Mouse (Mus musculus) intestine, embryonic 14.5 days (tissue): Measurements from ENCODE around the gene Zfp687. TPM values are rescaled to one million over a fixed set of nuclear protein-coding genes. Genes with fewer than 3 reads are reported as not detected.
A peak's percentile ranks its signal among the peaks of the same experiment; 100 is the strongest.
"Not testable (repeated sequence)": the region's sequence is repeated elsewhere in the genome, so short reads cannot be mapped to it uniquely, and the experiment has no call there.

Source experiments
- ATAC-seq: fragments of 200-750 bp; cut with Nextera tagmentation; replicated peaks from 2 replicates; pipeline ENCODE4 v1.8.0; 2017; ENCODE audit warnings: low read depth, moderate number of reproducible peaks, moderate TSS enrichment, moderate library complexity; ENCODE audit not compliant: low FRiP score, low TSS enrichment
- DNase-seq: peaks from one replicate; pipeline ENCODE4 v3.0.0-alpha.2; 2018; ENCODE audit warnings: low spot score
- H3K27ac ChIP-seq: fragments of 300-500 bp; sonication (generic); 2 replicates; pipeline ENCODE4 v1.5.1; 2014; ENCODE audit warnings: low read depth, mild to moderate bottlenecking, control low read depth
- H3K27me3 ChIP-seq: fragments of 300-500 bp; sonication (generic); replicated peaks from 2 replicates; pipeline ENCODE4 v1.6.1; 2014; ENCODE audit warnings: low read length, control low read depth; ENCODE audit not compliant: control insufficient read depth, insufficient read depth
- H3K36me3 ChIP-seq: fragments of 300-500 bp; sonication (generic); 2 replicates; pipeline ENCODE4 v1.6.1; 2014; ENCODE audit warnings: low read length, control low read depth; ENCODE audit not compliant: control insufficient read depth, insufficient read depth
- H3K4me1 ChIP-seq: fragments of 300-500 bp; sonication (generic); replicated peaks from 2 replicates; pipeline ENCODE4 v1.6.1; 2014; ENCODE audit warnings: low read length, control low read depth, mixed read lengths; ENCODE audit not compliant: control insufficient read depth, insufficient read depth
- H3K4me2 ChIP-seq: fragments of 300-500 bp; sonication (generic); 2 replicates; pipeline ENCODE4 v1.6.1; 2014; ENCODE audit warnings: low read length
- H3K4me3 ChIP-seq: fragments of 300-500 bp; sonication (generic); 2 replicates; pipeline ENCODE4 v1.5.1; 2014; ENCODE audit warnings: low read depth, low read length, control low read depth, mixed read lengths
- H3K9ac ChIP-seq: fragments of 300-500 bp; sonication (generic); 2 replicates; pipeline ENCODE4 v1.6.1; 2014; ENCODE audit warnings: mild to moderate bottlenecking, low read length
- H3K9me3 ChIP-seq: fragments of 300-500 bp; sonication (generic); 2 replicates; pipeline ENCODE4 v1.6.1; 2016; ENCODE audit warnings: low read length, control low read depth; ENCODE audit not compliant: control insufficient read depth
- WGBS: fragments of 180-500 bp; shearing (Covaris S2); extraction: QIAGEN DNeasy Blood & Tissue Kit; methylation state at CpG from one replicate; pipeline ENCODE4 v1.1.7; 2014; 5-methylcytosine and 5-hydroxymethylcytosine counted together
- polyA plus RNA-seq: library from polyadenylated mRNA; unstranded; fragments of >200 nt; fragmentation: Nextera tagmentation; extraction: Ambion mirVana; gene quantifications from 2 replicates; pipeline ENCODE4 v1.2.1, GENCODE M21; 2014

The Zfp687 gene
- polyA plus RNA-seq, 1 experiment from 2014 or later = 27.8 TPM

DNA sequence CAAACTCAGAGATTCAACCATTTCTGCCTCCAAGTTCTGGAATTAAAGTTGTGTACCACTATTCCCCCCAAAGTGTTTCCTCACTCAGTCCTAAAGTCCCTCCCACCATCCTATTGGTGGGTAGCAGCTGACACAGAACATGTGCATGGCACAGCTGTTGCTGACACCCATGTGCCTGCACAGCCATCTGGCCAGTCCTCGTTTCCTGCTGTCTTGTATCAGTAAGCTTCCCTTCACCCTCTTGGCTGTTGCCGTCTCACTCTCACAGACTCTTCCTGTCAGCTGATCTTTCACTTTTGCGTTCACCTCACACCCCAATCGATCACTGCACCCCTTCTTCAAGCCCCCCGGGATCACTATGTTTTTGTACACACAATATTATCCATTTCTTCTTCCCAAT is 12.5 kb upstream of the Zfp687 start:
- WGBS = 36% methylated on average over 5 of the region's 5 CpGs
- Histone ChIP-seq H3K4me3 (no peak overlapping the region), H3K4me2 (no peak overlapping the region), H3K9ac (no peak overlapping the region), H3K27ac (peak overlapping the region; percentile 34; the same call in 1 of the 2 replicates), H3K4me1 (peaks cover 16% of the 10 kb centered on the region), H3K27me3 (no peaks in the 10 kb centered on the region), H3K9me3 (no peaks in the 10 kb centered on the region), H3K36me3 (peaks cover 27% of the 10 kb centered on the region)
- no peak for ATAC-seq
- no peak for DNase-seq

DNA sequence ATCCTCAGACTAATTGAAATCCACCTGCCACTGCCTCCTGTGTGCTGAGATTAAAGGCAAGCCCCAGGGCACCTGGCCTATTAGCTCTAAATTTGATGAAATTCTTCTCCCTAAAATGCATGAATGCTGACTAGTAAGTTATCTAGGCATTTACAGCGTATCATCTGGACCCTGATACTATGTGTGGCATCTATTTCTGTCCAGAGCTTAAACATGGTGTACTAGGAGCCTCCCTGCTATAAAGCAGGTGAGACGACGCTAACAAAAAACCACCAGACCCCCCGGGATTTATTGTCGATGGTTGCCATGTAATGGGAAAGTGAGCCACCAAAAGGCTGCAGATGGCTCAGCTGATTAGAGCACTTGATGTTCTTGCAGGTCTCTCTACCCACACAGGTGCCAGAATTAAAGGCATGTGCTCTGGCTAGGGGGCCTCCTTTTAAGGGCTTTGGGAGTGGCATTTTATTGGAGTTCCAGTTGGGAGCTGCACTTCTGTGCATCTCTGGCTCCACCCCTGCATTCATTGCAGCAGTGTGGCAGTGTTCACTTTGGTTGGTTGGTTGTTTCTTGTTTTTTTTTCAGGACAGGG is 11.9 kb upstream of the Zfp687 start:
- peaks cover 22% of the 10 kb centered on the region for H3K36me3 ChIP-seq
- no peak overlapping the region for H3K4me3 ChIP-seq
- peaks cover 16% of the 10 kb centered on the region for H3K4me1 ChIP-seq
- H3K9me3 ChIP-seq = no peaks in the 10 kb centered on the region
- no peak overlapping the region for H3K4me2 ChIP-seq
- no peaks in the 10 kb centered on the region for H3K27me3 ChIP-seq
- no peak overlapping the region for H3K9ac ChIP-seq
- no peak for DNase-seq
- peak overlapping the region; percentile 34; the same call in 1 of the 2 replicates for H3K27ac ChIP-seq
- no peak for ATAC-seq
- 43% methylated on average over 5 of the region's 5 CpGs for WGBS

DNA sequence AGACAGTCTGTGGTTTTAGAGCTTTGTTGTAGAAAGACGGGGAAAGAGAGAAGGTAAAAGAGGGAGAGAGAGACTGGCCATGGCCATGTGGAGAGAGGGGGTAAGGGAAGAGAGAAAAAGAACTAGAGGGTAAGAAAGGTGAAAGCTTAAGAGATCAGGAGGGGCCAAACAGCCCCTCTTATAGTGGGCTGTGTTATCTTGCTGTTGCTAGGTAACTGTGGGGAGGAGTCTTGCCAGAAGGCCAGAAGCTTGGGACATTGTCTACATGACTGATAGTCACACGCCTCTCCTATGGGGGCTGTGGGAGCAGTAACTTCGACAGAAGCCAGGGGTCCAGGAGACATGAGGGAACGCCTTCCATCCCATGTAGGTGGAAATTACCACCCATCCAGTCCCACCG is 10.0 kb upstream of the Zfp687 start:
- Histone ChIP-seq H3K4me2 (0 out of 2 replicates have a peak overlapping the region, but pooled peaks have one; percentile 28), H3K4me1 (peaks cover 16% of the 10 kb centered on the region), H3K27me3 (no peaks in the 10 kb centered on the region), H3K9ac (no peak overlapping the region), H3K36me3 (peaks cover 3% of the 10 kb centered on the region), H3K4me3 (no peak overlapping the region), H3K27ac (no peak overlapping the region), H3K9me3 (no peaks in the 10 kb centered on the region)
- 0 out of 2 replicates have a peak, but pooled peaks have one; percentile 3 for ATAC-seq
- WGBS = 28% methylated on average over 5 of the region's 5 CpGs
- DNase-seq = no peak

DNA sequence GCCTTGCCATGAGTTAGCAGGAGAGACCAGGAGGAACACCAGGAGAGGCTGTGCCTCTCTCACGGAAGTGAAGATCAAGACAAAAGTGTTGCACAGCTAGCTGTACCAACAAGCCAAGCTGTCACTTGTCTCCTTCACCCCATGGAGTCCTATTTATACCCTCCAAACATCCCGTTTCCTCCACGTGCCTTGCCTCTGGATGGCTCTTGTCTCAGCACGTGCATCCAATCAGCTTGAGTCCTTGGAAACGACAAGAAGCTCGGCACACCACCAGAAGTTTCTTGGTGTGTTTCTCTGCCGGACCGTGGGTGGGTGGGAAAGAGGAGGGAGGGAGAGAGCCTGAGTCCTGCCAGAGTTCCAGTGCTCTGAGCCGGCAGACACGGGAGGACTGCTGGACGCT is 9.3 kb upstream of the Zfp687 start:
- peak overlapping the region; percentile 28 for H3K4me2 ChIP-seq
- H3K27ac ChIP-seq = no peak overlapping the region
- H3K9ac ChIP-seq = peak overlapping the region; percentile 13; the same call in 1 of the 2 replicates
- no peaks in the 10 kb centered on the region for H3K9me3 ChIP-seq
- no peak for DNase-seq
- no peak overlapping the region for H3K4me3 ChIP-seq
- no peaks in the 10 kb centered on the region for H3K36me3 ChIP-seq
- WGBS = 16% methylated on average over 11 of the region's 11 CpGs
- no peaks in the 10 kb centered on the region for H3K27me3 ChIP-seq
- ATAC-seq = no peak
- peaks cover 16% of the 10 kb centered on the region for H3K4me1 ChIP-seq

DNA sequence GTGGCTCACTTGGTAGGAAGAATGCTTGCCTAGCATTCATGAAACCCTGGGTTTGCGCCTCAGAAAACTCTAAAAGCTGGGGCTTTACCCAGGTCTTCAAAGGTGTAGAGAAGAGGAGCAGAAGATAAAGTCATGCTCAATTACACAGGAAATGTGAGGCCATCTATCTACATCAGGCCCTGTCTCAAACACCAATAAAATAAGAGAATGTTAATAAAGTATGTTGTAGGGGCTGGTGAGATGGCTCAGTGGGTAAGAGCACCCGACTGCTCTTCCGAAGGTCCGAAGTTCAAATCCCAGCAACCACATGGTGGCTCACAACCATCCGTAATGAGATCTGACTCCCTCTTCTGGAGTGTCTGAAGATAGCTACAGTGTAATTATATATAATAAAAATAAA is 5.7 kb upstream of the Zfp687 start:
- H3K4me3 ChIP-seq, H3K4me2 ChIP-seq, H3K27me3 ChIP-seq, H3K9ac ChIP-seq, ATAC-seq, DNase-seq, H3K36me3 ChIP-seq, H3K27ac ChIP-seq, H3K9me3 ChIP-seq: not testable (repeated sequence)
- peaks cover 16% of the 10 kb centered on the region; the same call in 1 of the 2 replicates for H3K4me1 ChIP-seq
- WGBS = 95% methylated on average over 5 of the region's 5 CpGs

DNA sequence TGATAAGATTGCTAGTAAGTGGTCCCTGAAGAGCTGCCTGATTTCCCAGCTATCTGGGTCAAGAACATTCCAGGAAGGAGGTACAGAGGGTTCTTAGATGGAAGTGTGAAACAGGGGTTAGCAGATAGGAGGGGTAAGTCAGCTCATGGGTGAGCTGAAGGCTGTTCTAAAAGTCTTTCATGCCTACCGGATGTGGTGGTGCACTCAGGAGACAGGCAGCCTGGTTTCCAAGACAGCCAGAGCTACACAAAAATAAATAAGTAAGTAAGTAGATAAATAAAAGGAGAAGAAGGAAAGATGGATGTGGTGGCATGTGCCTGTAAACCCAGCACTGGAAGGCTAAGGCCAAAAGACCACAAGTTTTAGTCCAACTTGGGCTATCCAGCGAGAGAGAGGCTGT is 3.5 kb upstream of the Zfp687 start:
- Histone ChIP-seq H3K9me3 (no peaks in the 10 kb centered on the region), H3K9ac (no peak overlapping the region), H3K36me3 (no peaks in the 10 kb centered on the region), H3K27ac (no peak overlapping the region), H3K4me2 (no peak overlapping the region), H3K27me3 (no peaks in the 10 kb centered on the region), H3K4me3 (no peak overlapping the region), H3K4me1 (peaks cover 13% of the 10 kb centered on the region)
- ATAC-seq = no peak
- no peak for DNase-seq
- 85% methylated on average over 2 of the region's 2 CpGs for WGBS

DNA sequence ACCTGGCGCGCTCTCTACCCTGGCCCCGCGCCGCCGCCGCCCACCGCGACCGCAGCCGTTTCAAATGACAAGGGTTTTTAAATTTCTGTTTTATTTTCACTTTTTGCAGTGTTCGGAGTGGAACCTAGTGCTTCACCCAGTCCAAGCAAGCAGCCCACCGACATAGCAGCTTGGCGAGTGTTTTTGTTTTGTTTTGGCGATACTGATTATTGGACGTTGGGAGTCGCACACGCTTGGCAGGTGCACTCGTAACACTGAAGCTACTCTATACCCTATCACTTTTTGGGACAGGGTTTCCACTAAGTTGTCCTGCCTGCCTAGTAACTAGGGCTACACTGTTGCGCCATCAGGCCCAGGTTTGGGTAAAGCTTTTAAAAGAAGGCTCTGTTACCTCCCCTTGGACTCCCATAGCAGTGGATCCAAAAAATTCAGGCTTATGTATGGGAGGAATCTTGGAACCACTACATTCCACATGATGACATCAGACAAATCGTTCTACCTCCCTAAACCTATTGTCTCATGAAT is 1.3 kb upstream of the Zfp687 start:
- no peaks in the 10 kb centered on the region for H3K27me3 ChIP-seq
- H3K9me3 ChIP-seq = no peaks in the 10 kb centered on the region
- peak overlapping the region; percentile 80 for H3K9ac ChIP-seq
- peak overlapping the region; percentile 79 for H3K4me3 ChIP-seq
- WGBS = 4% methylated on average over 21 of the region's 21 CpGs
- ATAC-seq = no peak
- peaks cover 12% of the 10 kb centered on the region for H3K36me3 ChIP-seq
- DNase-seq = no peak
- H3K27ac ChIP-seq = peak overlapping the region; percentile 98
- H3K4me1 ChIP-seq = peaks cover 18% of the 10 kb centered on the region
- H3K4me2 ChIP-seq = peak overlapping the region; percentile 80

DNA sequence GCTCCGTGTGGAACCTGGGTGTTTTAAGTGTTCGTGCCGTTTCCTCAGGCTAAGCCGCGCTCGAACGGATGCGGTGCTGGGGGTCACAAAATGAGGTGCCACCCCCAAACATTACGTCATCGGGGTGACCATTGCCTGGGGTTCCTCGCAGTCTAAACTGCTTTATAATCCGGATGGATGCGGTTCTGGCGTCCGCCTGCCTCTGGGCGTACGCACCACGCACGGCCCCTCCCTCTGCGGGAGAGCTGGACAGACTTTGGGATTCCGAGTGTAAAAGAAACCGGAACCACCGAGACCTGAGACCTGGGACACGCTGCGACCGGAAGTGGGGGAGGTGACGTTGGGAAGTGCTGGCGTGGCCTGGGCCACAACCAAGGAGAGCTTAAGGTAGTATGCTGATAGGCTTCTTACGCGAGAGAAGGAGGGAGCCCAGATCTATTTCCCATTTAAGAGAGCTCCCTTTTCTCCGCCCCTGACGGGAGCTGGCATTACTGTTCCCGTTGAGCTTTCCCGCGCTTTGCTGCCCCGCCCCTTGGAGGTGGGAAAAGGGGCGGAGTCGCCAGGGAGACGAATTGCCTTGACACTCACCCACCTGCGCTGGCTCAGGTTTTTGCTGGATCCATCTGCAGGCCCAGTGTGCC is 763 bp upstream of the Zfp687 start:
- H3K27me3 ChIP-seq = no peaks in the 10 kb centered on the region
- peaks cover 18% of the 10 kb centered on the region for H3K4me1 ChIP-seq
- peaks cover 17% of the 10 kb centered on the region for H3K36me3 ChIP-seq
- under 1% methylated on average over 40 of the region's 40 CpGs for WGBS
- DNase-seq (peak; percentile 96), ATAC-seq (peak; percentile 81)
- no peaks in the 10 kb centered on the region for H3K9me3 ChIP-seq
- H3K4me3 ChIP-seq = peak overlapping the region; percentile 79
- H3K4me2 ChIP-seq = peak overlapping the region; percentile 80
- peak overlapping the region; percentile 80 for H3K9ac ChIP-seq
- peak overlapping the region; percentile 98 for H3K27ac ChIP-seq
